Mouse (Mus musculus) megakaryocyte, embryonic 14.5 days (primary cell): ENCODE results near the gene Cenpu.

Experiments
- FLI1 ChIP-seq: IDR thresholded peaks from 2 replicates; pipeline ENCODE4 v1.6.1; 2012; ENCODE audit warnings: low read length, inconsistent platforms, mixed read lengths
- GATA1 ChIP-seq: IDR thresholded peaks from 3 replicates; pipeline ENCODE4 v1.6.1; 2012; ENCODE audit warnings: mixed read lengths, low read length, inconsistent platforms, borderline replicate concordance

DNA sequence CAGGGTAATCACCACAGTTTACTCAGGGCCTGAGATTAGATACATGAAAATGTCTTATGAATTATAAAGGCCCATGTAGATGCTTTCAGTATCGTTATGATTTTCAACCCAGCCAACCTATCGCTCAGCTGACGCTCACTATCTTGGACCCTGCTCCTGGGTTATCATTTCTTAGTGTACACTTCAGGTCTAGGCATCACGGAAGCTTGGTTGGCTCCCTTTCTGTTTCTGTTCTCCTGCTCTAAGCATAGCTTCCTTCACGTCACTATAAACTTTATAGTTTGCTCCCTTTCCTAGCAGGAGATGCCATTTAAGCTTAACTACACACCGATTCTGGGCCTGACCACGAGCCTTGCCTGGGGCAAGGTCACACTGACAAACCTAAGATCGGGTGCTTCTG lies 59.7 kb downstream of the Cenpu start:
- TF ChIP-seq GATA1 (no peak), FLI1 (no peak)
